Mouse (Mus musculus) neural tube, embryonic 15.5 days (tissue): ENCODE measurements at regions not wholly inside any gene's neighbourhood (a gene's known extent, or its start where the extent isn't known, plus 50 kb on each side); places are given as distances from the start of the nearest gene placed in this dataset.

Experiments used
- ATAC-seq: fragments of 200-750 bp; cut with Nextera tagmentation; 2 replicates; pipeline ENCODE4 v1.8.0; 2017; ENCODE audit warnings: mild to moderate bottlenecking, moderate TSS enrichment, moderate library complexity; ENCODE audit not compliant: low FRiP score
- H3K27ac ChIP-seq: fragments of 300-500 bp; sonication (generic); replicated peaks from 2 replicates; pipeline ENCODE4 v1.5.1; 2015; ENCODE audit warnings: mild to moderate bottlenecking, inconsistent platforms
- H3K27me3 ChIP-seq: fragments of 300-500 bp; sonication (generic); replicated peaks from 2 replicates; pipeline ENCODE4 v1.6.1; 2015; ENCODE audit warnings: inconsistent platforms
- H3K36me3 ChIP-seq: fragments of 300-500 bp; sonication (generic); 2 replicates; pipeline ENCODE4 v1.6.1; 2015; ENCODE audit warnings: inconsistent platforms
- H3K4me1 ChIP-seq: fragments of 300-500 bp; sonication (generic); 2 replicates; pipeline ENCODE4 v1.6.1; 2015; ENCODE audit warnings: inconsistent platforms
- H3K4me2 ChIP-seq: fragments of 300-500 bp; sonication (generic); 2 replicates; pipeline ENCODE4 v1.6.1; 2015; ENCODE audit warnings: inconsistent platforms, mild to moderate bottlenecking, moderate library complexity
- H3K4me3 ChIP-seq: fragments of 300-500 bp; sonication (generic); replicated peaks from 2 replicates; pipeline ENCODE4 v1.5.1; 2015; ENCODE audit warnings: mild to moderate bottlenecking, inconsistent platforms
- H3K9ac ChIP-seq: fragments of 300-500 bp; sonication (generic); replicated peaks from 2 replicates; pipeline ENCODE4 v1.6.1; 2015; ENCODE audit warnings: mild to moderate bottlenecking, inconsistent platforms
- H3K9me3 ChIP-seq: fragments of 300-500 bp; sonication (generic); replicated peaks from 2 replicates; pipeline ENCODE4 v1.6.1; 2016; ENCODE audit warnings: inconsistent platforms
- WGBS: fragments of 180-500 bp; shearing (Covaris S2); methylation state at CpG from one replicate; pipeline ENCODE4 v1.1.7; 2015; ENCODE audit warnings: mixed read lengths; 5-methylcytosine and 5-hydroxymethylcytosine counted together

GRCm38 (mm10) chr11:24396911-24397310 lies 319.1 kb downstream of the Bcl11a start:
- Histone ChIP-seq H3K4me2 (no peak overlapping the region), H3K36me3 (no peaks in the 10 kb centered on the region), H3K27ac (no peak overlapping the region), H3K9ac (no peak overlapping the region), H3K4me1 (no peaks in the 10 kb centered on the region), H3K27me3 (no peaks in the 10 kb centered on the region), H3K4me3 (no peak overlapping the region), H3K9me3 (no peaks in the 10 kb centered on the region)
- ATAC-seq: no peak
- WGBS: 93% methylated on average over 5 of the region's 5 CpGs

GRCm38 (mm10) chr11:24397710-24398109 lies 319.9 kb downstream of the Bcl11a start:
- Histone ChIP-seq H3K27me3 (no peaks in the 10 kb centered on the region), H3K4me3 (no peak overlapping the region), H3K27ac (no peak overlapping the region), H3K9me3 (no peaks in the 10 kb centered on the region), H3K4me1 (no peaks in the 10 kb centered on the region), H3K9ac (no peak overlapping the region), H3K4me2 (no peak overlapping the region), H3K36me3 (no peaks in the 10 kb centered on the region)
- ATAC-seq: no peak
- WGBS: 56% methylated on average over 1 of the region's 1 CpGs

- no peaks in the 10 kb centered on the region for H3K27me3 ChIP-seq
- H3K4me2 ChIP-seq: no peak overlapping the region
- 77% methylated on average over 3 of the region's 3 CpGs for WGBS
- no peak for ATAC-seq
- no peak overlapping the region for H3K4me3 ChIP-seq
- no peaks in the 10 kb centered on the region for H3K9me3 ChIP-seq
- no peak overlapping the region for H3K9ac ChIP-seq
- H3K4me1 ChIP-seq: no peaks in the 10 kb centered on the region
- no peak overlapping the region for H3K27ac ChIP-seq
- H3K36me3 ChIP-seq: no peaks in the 10 kb centered on the region
Observed at GRCm38 (mm10) chr11:24401151-24401550, 323.3 kb downstream of the Bcl11a start.

GRCm38 (mm10) chr11:24402127-24402526 lies 324.3 kb downstream of the Bcl11a start:
- no peak for ATAC-seq

GRCm38 (mm10) chr11:24414804-24415203 lies 336.9 kb downstream of the Bcl11a start:
- ATAC-seq: no peak
- no peaks in the 10 kb centered on the region for H3K27me3 ChIP-seq
- H3K36me3 ChIP-seq: no peaks in the 10 kb centered on the region
- no peak overlapping the region for H3K9ac ChIP-seq
- H3K4me3 ChIP-seq: no peak overlapping the region
- H3K27ac ChIP-seq: no peak overlapping the region
- H3K9me3 ChIP-seq: no peaks in the 10 kb centered on the region
- H3K4me1 ChIP-seq: no peaks in the 10 kb centered on the region
- H3K4me2 ChIP-seq: no peak overlapping the region

More at GRCm38 (mm10) chr11:24402127-24402526, 324.3 kb downstream of the Bcl11a start:
- Histone ChIP-seq H3K4me1 (no peaks in the 10 kb centered on the region), H3K27ac (no peak overlapping the region), H3K4me2 (no peak overlapping the region), H3K9ac (no peak overlapping the region), H3K4me3 (no peak overlapping the region), H3K36me3 (no peaks in the 10 kb centered on the region), H3K9me3 (no peaks in the 10 kb centered on the region), H3K27me3 (no peaks in the 10 kb centered on the region)
- 58% methylated on average over 3 of the region's 3 CpGs for WGBS

GRCm38 (mm10) chr11:24422066-24422775 lies 344.4 kb downstream of the Bcl11a start:
- no peaks in the 10 kb centered on the region for H3K9me3 ChIP-seq
- WGBS: 79% methylated on average over 10 of the region's 10 CpGs
- ATAC-seq: no peak
- no peak overlapping the region for H3K4me3 ChIP-seq
- no peaks in the 10 kb centered on the region for H3K4me1 ChIP-seq
- no peak overlapping the region for H3K4me2 ChIP-seq
- no peak overlapping the region for H3K9ac ChIP-seq
- H3K36me3 ChIP-seq: no peaks in the 10 kb centered on the region
- H3K27ac ChIP-seq: no peak overlapping the region
- H3K27me3 ChIP-seq: no peaks in the 10 kb centered on the region

- 88% methylated on average over 6 of the region's 6 CpGs for WGBS
- H3K4me2 ChIP-seq: no peak overlapping the region
- H3K4me1 ChIP-seq: no peaks in the 10 kb centered on the region
- H3K9ac ChIP-seq: no peak overlapping the region
- ATAC-seq: no peak
- H3K36me3 ChIP-seq: no peaks in the 10 kb centered on the region
- no peak overlapping the region for H3K4me3 ChIP-seq
- H3K27ac ChIP-seq: no peak overlapping the region
- H3K9me3 ChIP-seq: no peaks in the 10 kb centered on the region
- H3K27me3 ChIP-seq: no peaks in the 10 kb centered on the region
Observed at GRCm38 (mm10) chr11:24423278-24423677, 345.4 kb downstream of the Bcl11a start.

- Histone ChIP-seq H3K27me3 (no peaks in the 10 kb centered on the region), H3K9me3 (no peaks in the 10 kb centered on the region), H3K36me3 (no peaks in the 10 kb centered on the region), H3K4me1 (no peaks in the 10 kb centered on the region), H3K27ac (no peak overlapping the region), H3K4me3 (no peak overlapping the region), H3K9ac (no peak overlapping the region), H3K4me2 (no peak overlapping the region)
- no peak for ATAC-seq
- WGBS: 29% methylated on average over 5 of the region's 5 CpGs
Observed at GRCm38 (mm10) chr11:24426995-24427883, 349.4 kb downstream of the Bcl11a start.

GRCm38 (mm10) chr11:24448608-24449007 lies 370.8 kb downstream of the Bcl11a start:
- H3K9me3 ChIP-seq: no peaks in the 10 kb centered on the region
- H3K9ac ChIP-seq: no peak overlapping the region
- no peak overlapping the region for H3K27ac ChIP-seq
- WGBS: 90% methylated on average over 1 of the region's 1 CpGs
- no peak overlapping the region for H3K4me2 ChIP-seq
- ATAC-seq: no peak
- H3K36me3 ChIP-seq: no peaks in the 10 kb centered on the region
- H3K27me3 ChIP-seq: no peaks in the 10 kb centered on the region
- H3K4me1 ChIP-seq: 0 out of 2 replicates have a peak, but pooled peaks cover 3% of the 10 kb centered on the region
- no peak overlapping the region for H3K4me3 ChIP-seq

- H3K9ac ChIP-seq: no peak overlapping the region
- H3K4me1 ChIP-seq: 0 out of 2 replicates have a peak, but pooled peaks cover 3% of the 10 kb centered on the region
- no peaks in the 10 kb centered on the region for H3K36me3 ChIP-seq
- no peaks in the 10 kb centered on the region for H3K27me3 ChIP-seq
- H3K27ac ChIP-seq: no peak overlapping the region
- peak overlapping the region; percentile 24 for H3K4me2 ChIP-seq
- H3K9me3 ChIP-seq: no peaks in the 10 kb centered on the region
- peak; percentile 35; the same call in 1 of the 2 replicates for ATAC-seq
- WGBS: 19% methylated on average over 7 of the region's 7 CpGs
- H3K4me3 ChIP-seq: no peak overlapping the region
Observed at GRCm38 (mm10) chr11:24452267-24452666, 374.4 kb downstream of the Bcl11a start.

- 71% methylated on average over 4 of the region's 4 CpGs for WGBS
- H3K4me1 ChIP-seq: no peaks in the 10 kb centered on the region
- no peaks in the 10 kb centered on the region for H3K36me3 ChIP-seq
- no peaks in the 10 kb centered on the region for H3K27me3 ChIP-seq
- no peak overlapping the region for H3K9ac ChIP-seq
- no peaks in the 10 kb centered on the region for H3K9me3 ChIP-seq
- H3K4me2 ChIP-seq: no peak overlapping the region
- no peak overlapping the region for H3K27ac ChIP-seq
- no peak for ATAC-seq
- H3K4me3 ChIP-seq: no peak overlapping the region
Observed at GRCm38 (mm10) chr11:24464642-24465041, 386.8 kb downstream of the Bcl11a start.

GRCm38 (mm10) chr11:24467458-24467857 lies 389.6 kb downstream of the Bcl11a start:
- H3K36me3 ChIP-seq: no peaks in the 10 kb centered on the region
- H3K27me3 ChIP-seq: no peaks in the 10 kb centered on the region
- no peak overlapping the region for H3K4me3 ChIP-seq
- ATAC-seq: no peak
- H3K4me2 ChIP-seq: no peak overlapping the region
- no peaks in the 10 kb centered on the region for H3K9me3 ChIP-seq
- WGBS: 93% methylated on average over 8 of the region's 8 CpGs
- H3K27ac ChIP-seq: no peak overlapping the region
- H3K4me1 ChIP-seq: no peaks in the 10 kb centered on the region
- no peak overlapping the region for H3K9ac ChIP-seq
